In genomic region chr6:146636482-146636881, GRCm38 (mm10) we compare ENCODE assay signal across 27 mouse cellular contexts.
"Had no signal": no experiment of that assay in that cellular context is flagged by ENCODE, and none has a peak within 500 bp of the region (broad histone marks: within the 10 kb centered on the region; RNA-seq: fewer than 3 reads in every experiment).

No protein-coding gene starts in this region.

- DNase-seq: left cerebral cortex, postnatal 4 days; liver; liver, embryonic 13.5 days; liver, postnatal 0 days; lung, adult 18-20 months; lung, adult 2 months; lung, embryonic 14.5 days; lung, postnatal 14 days; lung, postnatal 36 days; lung, postnatal 4 days; midbrain, embryonic 14.5 days had no signal

- H3K27me3 ChIP-seq: limb, embryonic 12.5 days; limb, embryonic 13.5 days; limb, embryonic 15.5 days; liver, embryonic 12.5 days; liver, embryonic 13.5 days; liver, embryonic 15.5 days; lung, embryonic 15.5 days; megakaryocyte, embryonic 14.5 days; midbrain, embryonic 12.5 days; midbrain, embryonic 13.5 days; midbrain, embryonic 15.5 days; neural tube, embryonic 12.5 days had no signal

- H3K9me3 ChIP-seq: limb, embryonic 10.5 days; limb, embryonic 12.5 days; limb, embryonic 13.5 days; limb, embryonic 15.5 days; liver, embryonic 12.5 days; liver, embryonic 13.5 days; liver, embryonic 15.5 days; lung, embryonic 15.5 days; megakaryocyte, embryonic 14.5 days; midbrain, embryonic 10.5 days; midbrain, embryonic 12.5 days; midbrain, embryonic 13.5 days; midbrain, embryonic 15.5 days; neural tube, embryonic 12.5 days had no signal

- H3K36me3 ChIP-seq: limb, embryonic 10.5 days; limb, embryonic 12.5 days; limb, embryonic 13.5 days; limb, embryonic 15.5 days; liver, embryonic 12.5 days; liver, embryonic 13.5 days; liver, embryonic 15.5 days; lung, embryonic 15.5 days; midbrain, embryonic 10.5 days; midbrain, embryonic 12.5 days; midbrain, embryonic 13.5 days; midbrain, embryonic 15.5 days; neural tube, embryonic 12.5 days had no signal

- H3K27ac ChIP-seq: limb, embryonic 10.5 days; limb, embryonic 12.5 days; limb, embryonic 13.5 days; limb, embryonic 15.5 days; liver, embryonic 12.5 days; liver, embryonic 13.5 days; liver, embryonic 14.5 days; liver, embryonic 15.5 days; lung, embryonic 15.5 days; macrophage; midbrain, embryonic 10.5 days; midbrain, embryonic 12.5 days; midbrain, embryonic 13.5 days; midbrain, embryonic 15.5 days; neural tube, embryonic 12.5 days had no signal

- H3K4me3 ChIP-seq: limb, embryonic 10.5 days; limb, embryonic 12.5 days; limb, embryonic 13.5 days; limb, embryonic 15.5 days; liver, embryonic 12.5 days; liver, embryonic 13.5 days; liver, embryonic 15.5 days; lung, embryonic 15.5 days; megakaryocyte, embryonic 14.5 days; midbrain, embryonic 10.5 days; midbrain, embryonic 12.5 days; midbrain, embryonic 13.5 days; midbrain, embryonic 15.5 days; myocyte; neural tube, embryonic 12.5 days had no signal

- H3K9ac ChIP-seq: limb, embryonic 12.5 days; limb, embryonic 13.5 days; limb, embryonic 15.5 days; liver, embryonic 12.5 days; liver, embryonic 13.5 days; liver, embryonic 14.5 days; liver, embryonic 15.5 days; liver, postnatal 0 days; lung, embryonic 14.5 days; lung, embryonic 15.5 days; midbrain, embryonic 12.5 days; midbrain, embryonic 13.5 days; midbrain, embryonic 15.5 days; neural tube, embryonic 12.5 days had no signal
